Mouse (Mus musculus) layer of hippocampus, postnatal 25 days (tissue): ENCODE results near the gene Tmem130. TPM values are rescaled to one million over a fixed set of nuclear protein-coding genes. Genes with fewer than 3 reads are reported as not detected.

Source experiments
- DNase-seq, 2 experiments: peaks; one replicate each; pipeline ENCODE4 v3.0.0; 2022; ENCODE audit warnings: mixed read lengths in 2 of 2, low spot score in 1 of 2; ENCODE audit errors: extremely low spot score in 1 of 2
- total RNA-seq, 2 experiments: library from RNA; stranded (reverse); gene quantifications; 2 replicates each; pipeline ENCODE4 v1.2.3; 2021

The Tmem130 gene
- total RNA-seq, 2 experiments from 2014 or later, result 121 to 140 TPM

DNA sequence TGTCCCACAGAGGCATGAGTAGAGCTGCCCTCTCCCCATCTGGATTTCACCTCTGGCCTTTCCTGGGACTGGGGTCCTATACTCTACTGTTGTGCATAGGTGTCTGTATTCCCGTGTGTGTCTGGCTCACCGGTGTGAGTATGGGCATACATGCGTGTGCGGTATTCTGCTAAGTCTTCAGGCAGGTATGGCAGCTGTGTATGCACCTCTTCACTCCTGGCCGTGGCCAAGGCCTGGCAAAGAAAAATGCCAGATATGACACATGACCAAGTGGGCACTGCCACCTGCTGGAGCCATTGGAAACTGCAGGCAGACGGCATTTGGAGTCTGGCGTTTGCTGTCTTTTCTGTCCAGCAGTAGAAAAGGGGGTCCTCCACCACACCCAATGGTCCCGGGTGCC lies 26.7 kb downstream of the Tmem130 start:
- DNase-seq, result peak; percentile 82 to 92

- DNase-seq, result peak; percentile 72 to 93
Measured at GRCm38 (mm10) chr5:144733953-144734352, 27.7 kb downstream of the Tmem130 start.

GRCm38 (mm10) chr5:144729216-144729615 lies 32.4 kb downstream of the Tmem130 start:
- no peak for DNase-seq

GRCm38 (mm10) chr5:144728237-144728636 lies 33.4 kb downstream of the Tmem130 start:
- no peak for DNase-seq

DNA sequence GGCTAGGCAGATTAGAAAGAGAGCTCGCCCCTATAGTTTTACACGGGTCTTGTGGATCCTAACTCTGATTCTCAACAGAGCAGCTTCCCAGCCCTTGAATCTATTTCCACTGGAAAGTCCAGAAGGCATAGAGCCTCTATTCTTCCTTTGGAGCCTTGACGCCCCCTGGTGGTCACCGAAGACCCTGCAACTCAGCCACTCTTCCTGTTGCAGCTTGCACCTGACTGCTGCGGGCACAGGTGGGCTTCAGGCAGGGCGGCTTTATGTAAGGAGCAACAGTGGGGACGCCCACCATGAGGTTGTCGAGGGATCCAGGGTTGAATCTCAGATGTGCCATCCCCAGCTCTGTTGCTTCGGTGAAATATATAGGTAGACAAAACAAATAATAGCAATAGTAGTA lies 34.5 kb downstream of the Tmem130 start:
- DNase-seq, result peak; percentile 73 to 92

GRCm38 (mm10) chr5:144725554-144725953 lies 36.1 kb downstream of the Tmem130 start:
- DNase-seq, result no peak

GRCm38 (mm10) chr5:144724926-144725325 lies 36.7 kb downstream of the Tmem130 start:
- no peak for DNase-seq

GRCm38 (mm10) chr5:144720281-144720680 lies 41.3 kb downstream of the Tmem130 start:
- DNase-seq, result no peak

DNA sequence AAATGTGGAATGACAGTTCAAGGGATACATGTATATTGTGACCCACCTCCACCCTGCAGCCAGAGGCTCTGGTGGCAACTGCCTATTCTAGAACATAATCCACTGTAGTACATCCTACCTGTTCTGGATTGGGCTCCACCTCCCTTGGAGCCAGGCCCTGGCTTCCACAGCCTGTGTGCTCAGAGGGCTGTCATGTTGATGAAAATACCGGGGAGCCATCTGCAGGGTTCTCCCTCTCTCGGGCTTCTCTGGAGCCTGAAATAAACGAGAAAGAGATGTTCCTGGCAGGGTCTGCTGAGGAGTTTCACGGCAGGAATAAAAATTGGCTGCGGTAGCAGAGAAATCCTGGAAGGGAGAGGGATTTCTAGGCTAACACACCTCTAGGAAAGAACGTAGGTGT lies 41.8 kb downstream of the Tmem130 start:
- no peak for DNase-seq

DNA sequence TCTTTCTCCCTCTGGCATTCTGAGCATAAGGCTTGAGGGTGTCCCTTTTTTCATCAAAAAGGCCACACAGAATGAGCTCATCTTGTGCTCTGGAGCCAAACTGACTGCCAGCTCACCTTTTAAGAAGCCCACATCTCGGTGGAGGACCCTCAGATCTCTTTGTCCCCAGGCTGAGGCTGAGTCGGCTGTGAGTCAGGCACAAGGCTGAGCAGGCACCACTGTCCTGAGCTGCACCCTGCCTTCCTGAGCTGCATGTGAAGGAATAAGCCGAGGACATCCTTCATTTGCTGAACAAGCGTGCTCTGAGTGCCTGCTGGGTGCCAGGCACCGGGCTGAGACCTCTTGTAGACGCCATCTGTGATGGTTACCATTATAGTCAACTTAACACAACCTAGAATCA lies 44.4 kb downstream of the Tmem130 start:
- DNase-seq, result no peak

DNA sequence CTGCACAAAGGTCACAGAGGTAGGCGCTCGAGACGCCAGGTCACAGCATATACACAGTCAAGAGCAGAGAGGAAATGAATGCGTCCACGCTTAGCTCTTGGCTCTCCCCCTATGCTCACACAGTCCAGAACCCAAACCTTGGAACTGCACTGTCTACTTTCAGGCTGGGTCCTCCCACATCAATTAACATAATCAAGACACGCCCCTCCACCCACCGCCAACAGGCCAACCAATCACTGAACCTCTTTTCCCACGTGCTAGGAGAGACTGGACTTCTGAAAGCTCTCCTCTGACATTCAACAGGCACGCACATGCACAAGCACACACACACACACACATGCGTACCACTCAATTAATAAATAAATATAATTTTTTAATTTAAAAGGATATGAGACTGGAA lies 48.2 kb downstream of the Tmem130 start:
- no peak for DNase-seq

- DNase-seq, result no peak
Measured at GRCm38 (mm10) chr5:144707603-144708002, 54.0 kb downstream of the Tmem130 start.

DNA sequence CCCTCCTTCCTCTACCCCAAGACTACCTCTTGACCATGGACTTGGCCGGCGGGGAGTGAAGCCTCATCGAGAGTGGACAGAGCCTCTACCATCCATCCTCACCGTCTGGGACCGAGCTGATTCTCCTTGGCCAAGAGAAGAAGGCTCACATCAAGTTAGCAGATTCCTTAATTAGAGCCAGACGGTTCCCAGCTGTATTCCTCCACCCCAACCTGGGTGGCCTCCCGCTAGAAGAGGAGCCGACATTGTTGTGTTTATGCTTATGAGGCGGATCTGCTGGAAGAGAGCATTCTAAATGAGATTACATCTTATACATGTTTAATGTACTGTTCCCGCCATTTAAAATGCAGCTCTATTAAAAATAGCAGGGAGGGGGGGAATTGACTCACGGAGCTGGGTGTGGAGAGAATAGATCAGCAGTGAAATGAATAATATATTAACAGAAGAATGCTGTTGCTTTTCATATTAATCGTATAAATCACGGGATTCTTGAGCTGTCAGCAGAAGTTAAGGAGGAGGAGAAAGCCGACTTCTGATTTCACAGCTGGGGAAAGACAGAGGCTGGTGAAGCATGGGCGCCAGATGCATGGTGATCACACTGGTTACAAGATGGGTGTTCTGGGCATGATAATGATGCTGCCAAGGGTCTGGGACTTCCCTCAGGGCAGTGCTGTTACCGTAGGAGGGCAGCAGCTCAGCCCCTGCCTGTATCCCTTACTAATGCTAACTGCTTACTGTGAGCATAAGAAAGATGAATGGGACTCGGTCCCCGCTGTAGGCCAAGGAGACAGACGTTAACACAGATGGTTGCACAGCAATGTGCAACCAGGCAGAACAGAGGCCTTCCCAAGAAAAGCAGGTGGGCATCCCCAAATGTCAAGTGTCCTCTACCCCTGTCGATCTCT lies 57.9 kb downstream of the Tmem130 start:
- DNase-seq, result peak; percentile 15 to 19

- DNase-seq, result no peak
Measured at GRCm38 (mm10) chr5:144695289-144696060, 66.1 kb downstream of the Tmem130 start.

DNA sequence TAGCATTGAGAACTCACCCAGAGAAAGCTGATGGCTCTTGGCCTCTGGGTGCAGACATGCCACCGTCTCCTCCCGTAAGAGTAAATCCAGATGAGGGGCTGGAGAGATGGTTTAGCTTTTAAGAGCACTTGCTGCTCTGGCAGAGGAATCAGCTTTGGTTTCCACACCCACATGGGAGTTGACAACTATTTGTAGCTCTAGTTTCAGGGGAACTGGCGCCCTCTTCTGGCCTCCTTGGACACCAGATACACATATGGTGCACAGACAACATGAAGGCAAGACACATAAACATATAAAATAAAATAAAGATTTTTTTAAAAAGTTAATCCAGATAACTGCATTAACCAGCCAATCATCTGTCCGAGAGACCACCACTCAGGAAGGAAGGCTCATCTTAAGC lies 67.5 kb downstream of the Tmem130 start:
- DNase-seq, result peak in 1 of 2 experiments; percentile 9

GRCm38 (mm10) chr5:144691421-144691820 lies 70.2 kb downstream of the Tmem130 start:
- DNase-seq, result no peak

- DNase-seq, result no peak
Measured at GRCm38 (mm10) chr5:144688371-144688770, 73.2 kb downstream of the Tmem130 start.
